Mouse (Mus musculus): Measurements from ENCODE around the gene Synpo2. TPM values are rescaled to one million over a fixed set of nuclear protein-coding genes. Genes with fewer than 3 reads are reported as not detected.
"Not testable (repeated sequence)": the region's sequence is repeated elsewhere in the genome, so short reads cannot be mapped to it uniquely, and the experiment has no call there.

Gene Synpo2
- polyA plus RNA-seq, 1 experiment = 1.3 TPM

DNA sequence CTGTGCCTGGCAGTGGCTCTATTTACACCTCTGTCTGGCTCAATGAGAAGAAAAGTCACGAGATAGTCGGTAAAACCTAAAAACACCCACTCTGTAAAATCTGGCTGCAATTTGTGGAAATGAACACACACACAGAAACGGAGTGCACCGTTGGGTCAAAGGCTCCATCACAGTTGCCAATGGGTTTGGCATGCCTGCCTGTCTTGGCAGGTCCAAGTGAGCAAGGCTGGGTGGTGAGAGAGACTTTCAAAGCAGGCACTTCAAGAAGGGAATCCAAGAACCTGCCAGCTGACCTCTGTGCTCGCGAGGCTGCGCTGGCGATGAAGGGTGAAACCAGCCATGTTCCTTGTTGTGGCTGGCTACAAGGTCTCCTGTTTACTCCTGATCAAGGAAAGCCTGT lies 107.2 kb downstream of the Synpo2 start:
- DNase-seq (ENCODE audit: low read depth) = no peak
- TF ChIP-seq CTCF (IDR thresholded peaks at IDR 0.05; ENCODE audit: borderline replicate concordance, extremely low read depth, insufficient read depth, insufficient read length) (no peak), POLR2A (IDR thresholded peaks at IDR 0.05; ENCODE audit: borderline replicate concordance, extremely low read depth, insufficient read depth, insufficient read length, poor library complexity, severe bottlenecking) (no peak)

DNA sequence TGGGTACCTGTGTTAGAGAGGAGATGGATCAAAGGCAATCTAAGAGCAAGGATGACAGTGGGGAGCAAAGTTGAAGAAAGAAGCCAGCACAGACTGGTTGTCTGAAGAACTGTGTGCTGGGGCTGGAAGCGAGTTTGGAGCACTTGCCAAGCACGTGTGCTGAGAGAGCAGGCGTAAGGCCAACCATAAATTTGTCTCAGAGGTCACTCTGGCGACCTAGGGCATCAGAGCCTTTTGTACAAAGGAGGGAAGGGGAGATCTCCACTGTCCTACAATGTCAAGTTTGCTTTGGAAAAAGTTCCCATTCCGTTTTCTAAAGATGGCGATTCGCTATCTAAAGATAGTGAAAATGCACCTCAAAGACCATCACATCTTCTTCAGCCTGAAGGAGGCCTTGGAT lies 107.9 kb downstream of the Synpo2 start:
- TF ChIP-seq CTCF (IDR thresholded peaks at IDR 0.05; ENCODE audit: borderline replicate concordance, extremely low read depth, insufficient read depth, insufficient read length) (no peak), POLR2A (IDR thresholded peaks at IDR 0.05; ENCODE audit: borderline replicate concordance, extremely low read depth, insufficient read depth, insufficient read length, poor library complexity, severe bottlenecking) (no peak)
- no peak for DNase-seq (ENCODE audit: low read depth)

DNA sequence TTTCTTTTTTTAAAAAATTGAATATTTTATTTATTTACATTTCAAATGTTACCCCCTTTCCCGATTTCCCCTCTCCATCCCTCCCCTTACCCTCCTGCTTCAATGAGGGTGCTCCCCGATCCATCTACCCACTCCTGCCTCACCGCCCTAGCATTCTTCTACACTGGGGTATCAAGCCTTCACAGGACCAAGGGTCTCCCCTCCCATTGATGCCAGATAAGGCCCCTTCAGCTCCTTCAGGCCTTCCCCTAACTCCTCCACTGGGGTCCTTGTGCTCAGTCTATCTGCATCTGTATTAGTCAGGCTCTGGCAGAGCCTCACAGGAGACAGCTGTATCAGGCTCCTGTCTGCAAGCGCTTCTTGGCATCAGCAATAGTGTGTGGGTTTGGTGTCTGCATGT lies 109.2 kb downstream of the Synpo2 start:
- DNase-seq (ENCODE audit: low read depth) = not testable (repeated sequence)

DNA sequence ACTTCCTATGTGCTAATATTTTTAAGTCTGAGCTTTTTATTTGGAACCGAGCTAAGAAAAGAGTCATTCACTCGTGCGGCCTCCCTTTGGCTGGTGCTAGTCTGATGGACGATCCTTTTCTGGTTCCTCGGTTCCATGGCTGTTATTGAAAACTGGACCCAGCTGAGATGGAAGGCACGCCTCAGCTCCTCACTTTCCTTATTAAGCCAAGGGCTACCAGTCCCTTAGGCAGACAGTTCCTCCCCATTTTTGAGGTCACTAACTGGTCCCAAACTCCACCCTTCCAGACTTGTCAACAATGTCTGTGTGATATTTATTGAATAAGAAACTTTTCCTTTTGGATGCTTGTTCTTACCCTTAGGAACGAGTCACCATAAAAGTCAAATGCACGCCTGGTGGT lies 112.1 kb downstream of the Synpo2 start:
- no peak for DNase-seq (ENCODE audit: low read depth)
- TF ChIP-seq CTCF (IDR thresholded peaks at IDR 0.05; ENCODE audit: borderline replicate concordance, extremely low read depth, insufficient read depth, insufficient read length) = no peak
- no peak for TF ChIP-seq POLR2A (IDR thresholded peaks at IDR 0.05; ENCODE audit: borderline replicate concordance, extremely low read depth, insufficient read depth, insufficient read length, poor library complexity, severe bottlenecking)

DNA sequence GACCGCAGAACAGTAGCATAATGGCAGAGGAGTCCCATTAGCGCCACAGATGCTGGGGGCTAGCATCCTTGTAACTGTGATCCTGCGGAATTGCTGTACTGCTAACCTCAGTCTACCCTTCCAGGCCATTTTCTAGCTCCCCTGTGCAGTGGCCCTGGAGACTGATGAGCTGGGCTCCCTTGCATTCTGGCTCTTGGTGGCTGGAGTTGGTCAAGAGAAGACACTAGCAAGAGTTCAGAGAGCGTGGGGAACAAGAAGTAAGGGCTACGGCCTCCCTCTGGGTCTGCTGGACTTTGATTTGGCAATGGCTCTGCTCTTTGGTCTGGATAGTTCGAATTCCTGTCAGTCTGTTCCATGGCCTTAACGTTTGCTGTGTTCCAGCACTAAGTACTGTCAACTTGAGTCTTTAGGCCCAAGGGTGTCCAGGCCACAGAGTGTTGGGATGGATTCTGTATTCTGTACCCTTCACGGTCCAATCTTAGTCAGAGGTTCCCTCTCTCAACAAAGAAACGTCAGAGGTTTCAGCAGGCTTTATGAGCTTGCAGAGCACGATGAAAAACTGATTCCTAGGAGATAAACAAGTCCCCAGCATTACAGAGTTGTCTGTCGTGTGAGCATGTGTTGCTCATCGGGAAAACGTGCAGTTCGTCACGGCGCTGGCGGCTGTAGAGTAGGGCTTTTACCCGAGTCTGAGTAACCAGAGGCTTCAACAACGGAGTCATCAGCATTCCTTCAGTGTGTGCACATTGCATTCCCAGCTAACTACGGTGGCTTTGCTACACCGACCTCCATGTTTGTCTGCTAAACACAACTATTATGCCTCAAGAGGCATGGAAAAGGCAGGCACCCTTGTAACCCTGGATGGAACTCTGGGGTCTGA lies 113.6 kb downstream of the Synpo2 start:
- TF ChIP-seq CTCF (IDR thresholded peaks at IDR 0.05; ENCODE audit: borderline replicate concordance, extremely low read depth, insufficient read depth, insufficient read length) = no peak
- no peak for TF ChIP-seq POLR2A (IDR thresholded peaks at IDR 0.05; ENCODE audit: borderline replicate concordance, extremely low read depth, insufficient read depth, insufficient read length, poor library complexity, severe bottlenecking)
- no peak for DNase-seq (ENCODE audit: low read depth)

DNA sequence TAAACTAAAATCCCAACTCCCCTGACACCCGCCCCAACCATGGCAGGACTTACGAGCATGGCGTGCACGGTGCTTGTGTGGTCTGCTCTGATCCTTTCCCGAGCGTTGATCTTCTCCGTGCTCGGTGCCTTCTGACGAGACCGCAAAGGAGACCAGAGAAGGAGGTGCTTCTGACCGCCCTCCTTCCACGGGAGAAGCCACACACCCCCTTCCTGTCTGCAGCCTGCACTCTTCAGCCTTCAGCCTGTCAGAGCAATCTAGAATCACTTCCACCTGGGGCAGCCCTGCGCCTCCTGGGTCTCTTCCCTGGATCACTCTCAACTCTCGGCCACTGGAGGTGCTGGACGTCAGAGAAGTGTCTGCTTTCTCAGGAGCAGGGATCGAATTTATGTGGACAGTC lies 119.0 kb downstream of the Synpo2 start:
- TF ChIP-seq CTCF (IDR thresholded peaks at IDR 0.05; ENCODE audit: borderline replicate concordance, extremely low read depth, insufficient read depth, insufficient read length) = no peak
- TF ChIP-seq POLR2A (IDR thresholded peaks at IDR 0.05; ENCODE audit: borderline replicate concordance, extremely low read depth, insufficient read depth, insufficient read length, poor library complexity, severe bottlenecking) = no peak
- no peak for DNase-seq (ENCODE audit: low read depth)

DNA sequence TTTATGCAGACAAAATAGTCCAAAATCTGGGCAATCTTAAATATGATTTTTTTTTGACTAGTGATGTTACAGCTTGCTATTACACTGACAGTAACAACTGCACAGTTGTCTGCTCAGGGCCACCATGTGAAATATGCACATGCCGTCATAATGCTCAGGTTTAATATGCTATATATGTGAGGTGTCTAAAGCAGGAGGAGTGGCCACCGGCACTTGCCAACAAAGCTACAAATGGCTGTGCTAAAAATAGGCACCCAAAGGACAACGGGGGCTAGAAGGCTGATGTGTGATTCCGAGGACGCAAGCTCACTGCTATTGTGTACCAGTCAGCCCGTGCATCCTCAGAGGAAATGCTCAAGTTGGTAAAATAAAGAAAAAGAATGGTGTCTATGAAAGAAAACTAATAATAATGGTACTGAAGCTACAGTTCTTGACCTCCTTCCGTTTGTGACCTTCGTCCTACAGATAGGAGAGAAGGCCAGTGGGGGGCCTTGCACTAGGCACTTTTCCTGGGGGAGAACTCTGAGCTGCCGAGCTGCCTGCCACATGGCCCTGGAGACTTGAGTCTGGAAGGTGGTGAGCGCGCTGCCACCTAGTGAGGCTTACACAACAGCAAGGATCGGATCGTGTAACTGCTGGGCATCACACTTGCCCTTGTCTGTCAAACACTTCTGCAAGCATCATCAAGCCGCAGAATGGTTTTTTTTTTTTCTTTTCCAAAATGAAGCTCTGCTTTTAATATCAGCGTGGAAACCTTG lies 120.0 kb downstream of the Synpo2 start:
- TF ChIP-seq CTCF (IDR thresholded peaks at IDR 0.05; ENCODE audit: borderline replicate concordance, extremely low read depth, insufficient read depth, insufficient read length) = 0 out of 2 replicates have a peak, but pooled peaks have one; percentile 18
- no peak for TF ChIP-seq POLR2A (IDR thresholded peaks at IDR 0.05; ENCODE audit: borderline replicate concordance, extremely low read depth, insufficient read depth, insufficient read length, poor library complexity, severe bottlenecking)
- DNase-seq (ENCODE audit: low read depth) = peak; percentile 65

DNA sequence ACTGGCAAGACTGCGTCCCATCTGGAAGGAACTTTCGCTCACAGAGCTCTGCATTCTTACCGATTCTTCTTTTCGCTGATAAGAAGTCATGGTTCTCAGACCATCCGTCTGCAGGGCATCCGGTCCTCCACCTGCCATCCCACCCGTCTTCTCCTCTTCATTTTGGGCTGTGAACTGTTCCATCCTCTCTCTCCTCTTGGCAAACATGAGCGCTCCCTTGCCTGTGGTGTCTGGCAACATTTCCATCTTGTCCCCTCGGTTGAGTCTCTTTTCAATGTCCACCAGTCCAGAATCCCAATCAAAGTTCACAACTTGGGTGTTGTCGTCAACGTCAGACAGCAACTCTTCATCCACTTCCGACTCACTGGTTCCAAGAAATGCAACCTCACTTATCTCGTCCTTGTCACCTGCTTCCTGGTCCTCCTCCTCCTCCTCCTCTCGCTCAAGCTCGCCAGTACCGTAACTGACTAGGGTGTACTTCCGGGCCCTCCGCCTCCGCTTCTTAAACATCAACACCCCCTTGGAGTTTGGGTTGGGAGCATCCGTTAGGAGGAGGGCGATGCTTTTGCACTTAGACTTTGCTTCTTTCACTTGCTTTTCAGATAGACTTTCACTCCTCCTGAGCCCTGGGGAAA lies 121.8 kb downstream of the Synpo2 start:
- no peak for DNase-seq (ENCODE audit: low read depth)
- TF ChIP-seq CTCF (IDR thresholded peaks at IDR 0.05; ENCODE audit: borderline replicate concordance, extremely low read depth, insufficient read depth, insufficient read length) = no peak
- no peak for TF ChIP-seq POLR2A (IDR thresholded peaks at IDR 0.05; ENCODE audit: borderline replicate concordance, extremely low read depth, insufficient read depth, insufficient read length, poor library complexity, severe bottlenecking)

DNA sequence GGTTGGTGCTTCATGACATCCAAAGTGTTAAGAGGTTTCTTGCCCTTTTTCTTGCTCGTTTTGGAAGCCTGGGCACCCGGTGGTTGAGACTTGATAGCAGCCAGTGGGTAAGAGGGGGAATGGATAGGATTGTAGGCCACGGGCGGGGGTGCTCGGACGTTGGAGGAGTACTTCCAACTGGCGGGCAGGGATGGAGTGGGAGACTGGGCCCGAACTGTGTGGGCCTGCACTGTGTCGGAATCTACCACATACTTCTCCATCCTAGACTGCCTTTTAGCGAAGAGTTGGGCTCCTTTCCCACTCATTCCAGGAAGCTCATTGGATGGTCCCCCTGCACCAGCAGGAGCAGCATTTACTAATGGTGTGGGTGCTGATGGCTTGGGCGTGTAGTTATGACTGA lies 123.2 kb downstream of the Synpo2 start:
- no peak for DNase-seq (ENCODE audit: low read depth)

DNA sequence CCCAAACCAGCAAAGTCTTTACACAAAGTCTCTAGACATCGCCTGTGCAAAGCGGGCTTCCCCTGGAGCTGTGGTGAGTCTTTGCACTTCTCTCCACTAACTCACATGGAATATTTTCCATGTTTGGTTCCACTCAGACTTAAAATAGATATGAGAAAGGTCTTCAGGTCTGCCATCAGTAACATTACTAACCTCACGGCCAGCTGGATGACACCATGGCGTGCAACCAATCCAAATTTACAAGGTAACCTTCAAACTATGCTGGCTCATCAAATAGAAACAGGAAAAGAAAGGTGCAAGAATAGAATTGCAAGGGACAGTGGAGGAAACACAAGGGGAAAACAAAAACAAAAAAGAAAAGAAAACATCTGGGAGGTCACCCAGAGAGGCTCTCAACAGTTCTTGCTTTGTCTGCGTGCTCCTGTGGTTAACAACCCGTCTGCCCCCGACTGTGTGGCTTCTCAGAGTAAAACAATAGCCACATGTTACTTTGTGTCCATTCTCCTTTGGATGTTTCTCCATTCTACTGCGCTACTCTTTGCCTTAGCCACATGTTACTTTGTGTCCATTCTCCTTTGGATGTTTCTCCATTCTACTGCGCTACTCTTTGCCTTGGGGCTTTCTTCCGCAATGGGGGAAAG lies 124.8 kb downstream of the Synpo2 start:
- TF ChIP-seq POLR2A (IDR thresholded peaks at IDR 0.05; ENCODE audit: borderline replicate concordance, extremely low read depth, insufficient read depth, insufficient read length, poor library complexity, severe bottlenecking) = no peak
- TF ChIP-seq CTCF (IDR thresholded peaks at IDR 0.05; ENCODE audit: borderline replicate concordance, extremely low read depth, insufficient read depth, insufficient read length) = no peak
- no peak for DNase-seq (ENCODE audit: low read depth)

More for the DNA sequence above, 123.2 kb downstream of the Synpo2 start:
- TF ChIP-seq CTCF (IDR thresholded peaks at IDR 0.05; ENCODE audit: borderline replicate concordance, extremely low read depth, insufficient read depth, insufficient read length) (no peak), POLR2A (IDR thresholded peaks at IDR 0.05; ENCODE audit: borderline replicate concordance, extremely low read depth, insufficient read depth, insufficient read length, poor library complexity, severe bottlenecking) (no peak)

Data from brain, embryonic 14.5 days (tissue).